Mouse (Mus musculus) G1E-ER4 (cell line): ENCODE results near the gene Adam8. TPM values are rescaled to one million over a fixed set of nuclear protein-coding genes. Genes with fewer than 3 reads are reported as not detected.

Experiments
- GATA1 ChIP-seq: IDR thresholded peaks from one replicate; pipeline ENCODE4 v1.8.0; 2012; ENCODE audit warnings: low read length, inconsistent platforms
- polyA plus RNA-seq: library from polyadenylated mRNA; stranded (reverse); fragments of >175 nt; gene quantifications from 2 replicates; pipeline ENCODE4 v1.2.3, GENCODE M21; 2012

The Adam8 gene
- polyA plus RNA-seq, 1 experiment = 0.04 TPM

DNA sequence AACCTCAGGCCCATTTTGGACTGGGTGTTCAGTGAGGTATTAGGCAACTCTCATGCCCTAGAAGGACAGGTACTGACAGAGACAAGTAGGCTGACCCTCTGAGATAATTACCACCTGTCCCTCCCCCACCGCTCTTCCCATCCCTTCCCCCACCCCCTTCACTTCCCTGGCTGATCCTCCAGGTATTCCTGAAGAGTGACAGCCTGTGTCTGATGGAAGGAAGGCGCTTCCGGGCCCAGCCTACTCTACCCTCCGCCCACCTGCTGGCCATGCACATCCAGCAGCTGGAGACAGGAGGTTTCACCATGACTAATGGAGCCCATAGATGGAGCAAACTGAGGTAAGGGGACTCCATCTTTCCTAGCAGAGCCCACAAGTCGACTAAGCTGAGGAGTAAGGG lies 54.6 kb downstream of the Adam8 start:
- no peak for TF ChIP-seq GATA1

DNA sequence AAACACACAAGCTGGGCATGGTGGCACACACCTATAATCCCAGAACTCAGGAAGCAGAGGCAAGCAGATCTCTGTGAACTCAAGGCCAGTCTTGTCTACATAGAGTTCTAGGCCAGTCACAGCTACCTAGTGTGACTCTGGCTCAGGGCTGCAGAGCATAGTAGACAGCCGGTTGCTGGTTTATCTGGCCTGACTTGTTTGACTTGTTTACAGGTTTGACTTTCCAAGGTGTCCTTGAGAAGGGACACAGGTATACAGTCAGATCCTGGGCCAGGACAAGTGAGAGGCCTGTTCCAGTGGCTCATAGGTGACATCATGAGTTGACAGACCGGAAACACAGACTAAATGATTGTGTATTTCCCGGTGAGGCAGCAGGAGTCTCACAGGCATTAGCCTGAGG lies 55.2 kb downstream of the Adam8 start:
- no peak for TF ChIP-seq GATA1

DNA sequence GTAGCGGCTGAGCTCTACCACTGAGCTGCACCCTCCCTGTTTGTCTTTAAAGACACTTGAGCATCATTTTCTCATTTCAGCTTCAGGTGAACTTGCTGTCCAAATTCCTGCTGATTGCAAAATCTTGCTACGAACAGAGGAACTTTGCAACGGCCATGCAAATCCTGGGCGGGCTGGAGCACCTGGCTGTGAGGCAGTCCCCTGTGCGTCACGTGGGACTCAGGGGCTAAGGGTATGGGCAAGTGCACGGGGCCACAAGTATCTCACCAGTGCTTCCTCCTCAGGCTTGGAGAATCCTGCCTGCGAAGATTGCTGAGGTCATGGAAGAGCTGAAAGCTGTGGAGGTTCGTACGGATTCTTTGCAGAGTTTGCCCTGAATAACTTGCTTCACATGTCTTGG lies 55.7 kb downstream of the Adam8 start:
- no peak for TF ChIP-seq GATA1

DNA sequence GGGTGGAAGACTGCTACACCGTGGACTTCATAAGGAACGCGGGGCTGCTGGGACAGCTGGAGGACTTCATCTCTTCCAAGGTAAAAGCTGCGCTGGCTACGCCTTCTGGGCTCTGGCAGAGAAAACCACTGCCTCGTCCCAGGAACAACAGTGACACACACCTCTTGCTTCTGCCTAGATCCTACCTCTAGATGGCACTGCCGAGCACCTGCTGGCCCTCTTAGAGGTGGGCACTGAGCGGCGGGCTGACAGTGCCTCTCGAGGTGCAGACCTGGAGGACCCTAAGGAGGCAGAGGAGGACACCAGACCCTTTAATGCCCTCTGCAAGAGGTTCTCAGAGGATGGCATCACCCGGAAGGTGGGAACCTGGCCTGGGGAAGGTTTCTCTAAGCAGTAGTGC lies 61.6 kb downstream of the Adam8 start:
- TF ChIP-seq GATA1 = no peak

Other genes with a start within 250 kb of the Adam8 start
- not detected in 2 replicates for gene Adgra1, start 158.4 kb downstream of the Adam8 start, polyA plus RNA-seq
- not detected in 2 replicates for gene Kndc1, start 97.9 kb downstream of the Adam8 start, polyA plus RNA-seq
- not detected in 2 replicates for gene Utf1, start 48.8 kb downstream of the Adam8 start, polyA plus RNA-seq
- not detected in 2 replicates for gene 6430531B16Rik, start 13.8 kb downstream of the Adam8 start, polyA plus RNA-seq
- 22.3 and 25.3 TPM in 2 replicates for gene Zfp511, start 43.8 kb upstream of the Adam8 start, polyA plus RNA-seq
- 6.8 and 9.4 TPM in 2 replicates for gene Tubgcp2, start 44.1 kb upstream of the Adam8 start, polyA plus RNA-seq
- not detected in 2 replicates for gene Msx3, start 56.5 kb upstream of the Adam8 start, polyA plus RNA-seq
- gene Caly, start 90.0 kb upstream of the Adam8 start, polyA plus RNA-seq = not detected in 2 replicates
- not detected in 2 replicates for gene Prap1, start 100.8 kb upstream of the Adam8 start, polyA plus RNA-seq
- gene Fuom, start 109.9 kb upstream of the Adam8 start, polyA plus RNA-seq = 0.23 TPM in 1 of 2 replicates, not detected in the other
- gene Paox, start 123.2 kb upstream of the Adam8 start, polyA plus RNA-seq = 1.8 and 5.9 TPM in 2 replicates
- 3.0 and 10.6 TPM in 2 replicates for gene Echs1, start 123.9 kb upstream of the Adam8 start, polyA plus RNA-seq
- gene Mtg1, start 145.0 kb upstream of the Adam8 start, polyA plus RNA-seq = 10.4 and 13.4 TPM in 2 replicates
- not detected in 2 replicates for gene Sprn, start 162.3 kb upstream of the Adam8 start, polyA plus RNA-seq
- gene Olfr522, start 172.2 kb upstream of the Adam8 start, polyA plus RNA-seq = not detected in 2 replicates
- not detected in 2 replicates for gene Olfr523, start 180.7 kb upstream of the Adam8 start, polyA plus RNA-seq
- not detected in 2 replicates for gene Olfr524, start 213.4 kb upstream of the Adam8 start, polyA plus RNA-seq
- not detected in 2 replicates for gene Cd163l1, start 225.7 kb upstream of the Adam8 start, polyA plus RNA-seq